Mouse (Mus musculus): ENCODE measurements at regions not wholly inside any gene's neighbourhood (a gene's known extent, or its start where the extent isn't known, plus 50 kb on each side); places are given as distances from the start of the nearest gene placed in this dataset.
A peak's percentile ranks its signal among the peaks of the same experiment; 100 is the strongest.

DNA sequence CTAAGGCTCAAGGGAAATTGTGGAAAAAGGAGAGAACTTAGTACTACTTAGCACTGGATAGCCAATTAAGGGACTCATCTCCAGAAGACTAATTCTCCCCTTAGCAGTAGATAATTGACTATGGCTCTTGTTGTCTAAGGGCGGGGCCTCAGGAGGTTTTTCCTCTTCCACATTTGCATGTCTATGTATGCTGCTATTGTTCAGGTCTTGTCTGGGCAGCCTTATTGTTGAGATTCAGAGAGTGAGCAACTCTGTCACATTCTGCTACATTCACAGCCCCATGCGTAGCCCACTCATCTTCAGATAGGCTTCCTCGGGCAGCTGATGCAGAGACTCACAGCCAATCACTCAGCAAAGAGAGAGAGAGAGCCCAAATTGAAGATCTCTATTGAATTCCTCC, 339.9 kb downstream of the Gpam start:
- no peak for DNase-seq (ENCODE audit: low read depth, low spot score)

DNA sequence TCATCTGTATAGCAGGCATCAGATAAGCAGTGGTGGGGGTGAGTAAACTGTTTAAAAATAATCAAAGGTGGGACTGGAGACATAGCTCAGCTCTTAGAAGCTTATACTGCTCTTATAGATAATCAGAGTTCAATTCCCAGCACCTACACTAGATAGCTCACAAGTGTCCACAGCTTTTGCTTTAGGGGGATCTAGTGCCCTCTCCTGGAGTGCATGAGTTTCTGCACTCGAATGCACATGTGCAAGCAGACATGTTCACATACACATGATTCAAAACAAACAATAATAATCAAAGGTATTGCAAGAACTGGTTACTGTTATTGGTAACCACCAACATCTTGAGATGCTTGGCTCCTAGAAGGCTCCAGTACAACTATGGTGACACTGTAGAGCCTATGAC, 343.3 kb downstream of the Gpam start:
- DNase-seq (ENCODE audit: low read depth, low spot score): no peak

DNA sequence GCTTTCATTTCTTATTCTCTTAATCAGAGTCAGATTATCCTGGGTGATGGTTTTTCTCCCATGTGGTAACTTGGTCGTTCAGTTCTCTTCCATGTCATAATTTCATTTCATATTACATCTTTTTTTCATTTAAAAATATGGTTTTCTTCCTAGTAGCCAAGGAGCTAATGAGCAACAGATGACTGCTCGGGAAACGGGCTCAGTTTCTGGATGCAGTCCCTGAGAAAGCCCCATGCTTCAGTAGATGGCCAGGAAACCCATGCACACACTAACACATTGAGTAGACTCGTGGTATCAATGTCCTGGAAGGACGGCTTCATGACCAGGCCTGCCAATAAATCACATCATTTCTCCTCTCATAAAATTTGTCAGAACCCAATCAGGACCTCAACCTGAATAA, 369.3 kb downstream of the Gpam start:
- peak; percentile 16 for DNase-seq (ENCODE audit: low read depth, low spot score)

DNA sequence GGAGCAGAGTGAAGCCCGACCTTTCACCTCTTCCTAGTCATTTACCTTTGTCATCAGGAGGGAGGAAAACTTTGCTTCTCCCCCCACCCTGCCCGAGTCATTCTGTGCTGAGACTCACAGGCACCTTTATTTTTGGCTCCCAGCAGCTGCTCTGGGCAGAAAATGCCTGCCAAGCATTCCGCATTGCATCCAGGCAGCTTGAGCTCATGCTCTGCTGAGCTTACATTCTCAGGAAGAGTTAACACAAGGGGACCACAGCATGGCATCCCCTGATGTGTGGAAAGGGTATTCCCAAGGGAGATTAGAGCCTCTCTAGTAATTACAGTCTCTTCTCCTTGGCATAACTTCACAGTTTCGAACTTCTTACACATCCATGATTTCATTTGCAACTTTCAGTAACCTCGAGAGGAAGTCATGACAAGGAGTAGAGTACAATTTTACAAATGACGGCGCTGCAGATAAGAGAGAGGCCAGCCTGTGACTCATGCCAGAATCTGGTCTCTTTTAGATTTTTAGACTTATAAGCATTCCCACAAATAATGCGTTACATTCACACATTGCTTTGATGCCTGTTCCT, 370.3 kb downstream of the Gpam start:
- no peak for DNase-seq (ENCODE audit: low read depth, low spot score)

DNA sequence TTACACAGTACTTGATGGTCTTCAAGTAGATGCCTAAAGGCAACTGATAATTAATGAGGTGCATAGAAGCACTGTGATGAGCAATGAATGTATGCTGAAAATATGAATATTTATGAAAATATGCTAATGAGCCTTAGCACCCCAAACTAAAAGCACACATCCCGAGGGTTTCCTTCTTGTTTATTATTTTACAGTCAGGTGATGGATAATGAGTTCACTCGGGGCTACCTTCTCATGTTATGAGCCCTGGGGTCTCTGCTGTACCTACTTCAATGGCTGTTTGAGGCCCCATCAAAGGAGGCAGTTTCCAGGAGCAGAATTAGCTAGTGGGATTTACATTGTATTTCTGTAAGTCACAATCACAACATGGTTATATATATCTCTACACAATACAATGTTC, 371.6 kb downstream of the Gpam start:
- DNase-seq (ENCODE audit: low read depth, low spot score): no peak

DNA sequence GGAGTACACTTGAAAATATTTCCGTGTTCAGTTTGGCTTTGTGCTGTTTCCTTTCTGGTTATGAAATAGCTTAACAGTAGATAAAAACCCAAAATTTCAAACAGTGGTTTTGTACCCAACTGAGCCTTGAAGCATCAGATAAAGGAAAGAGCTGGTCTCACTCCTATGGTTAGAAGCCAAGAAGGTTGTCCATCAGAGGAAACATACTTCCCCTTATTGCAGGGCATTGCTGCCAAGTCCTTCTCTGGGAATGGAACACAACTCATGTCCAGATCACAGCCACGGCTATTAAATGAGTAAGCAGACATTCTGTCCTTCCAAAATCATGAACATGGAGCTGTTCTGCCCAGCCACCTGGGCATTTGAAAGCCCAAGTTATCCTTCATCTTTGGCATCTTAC, 393.1 kb downstream of the Gpam start:
- DNase-seq (ENCODE audit: low read depth, low spot score): no peak

DNA sequence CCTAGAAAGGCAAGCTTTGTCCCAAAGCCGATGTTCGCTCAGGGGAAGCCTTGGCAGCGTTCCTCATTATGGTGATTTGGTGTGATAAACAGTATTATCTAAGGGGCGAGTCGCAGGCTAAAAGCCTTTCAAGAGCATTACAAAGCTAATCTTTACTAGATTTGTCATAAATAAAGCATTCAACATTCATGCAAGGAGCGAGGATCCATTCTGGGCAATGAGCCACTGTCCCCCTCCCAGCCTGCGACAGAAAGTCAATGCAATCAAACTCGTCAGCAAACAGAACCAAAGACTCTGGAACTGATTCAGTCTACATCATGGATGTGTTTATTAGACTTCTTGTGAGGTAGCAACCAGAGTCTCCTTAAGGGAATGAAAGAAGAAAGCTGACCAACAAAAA, 395.3 kb downstream of the Gpam start:
- no peak for DNase-seq (ENCODE audit: low read depth, low spot score)

DNA sequence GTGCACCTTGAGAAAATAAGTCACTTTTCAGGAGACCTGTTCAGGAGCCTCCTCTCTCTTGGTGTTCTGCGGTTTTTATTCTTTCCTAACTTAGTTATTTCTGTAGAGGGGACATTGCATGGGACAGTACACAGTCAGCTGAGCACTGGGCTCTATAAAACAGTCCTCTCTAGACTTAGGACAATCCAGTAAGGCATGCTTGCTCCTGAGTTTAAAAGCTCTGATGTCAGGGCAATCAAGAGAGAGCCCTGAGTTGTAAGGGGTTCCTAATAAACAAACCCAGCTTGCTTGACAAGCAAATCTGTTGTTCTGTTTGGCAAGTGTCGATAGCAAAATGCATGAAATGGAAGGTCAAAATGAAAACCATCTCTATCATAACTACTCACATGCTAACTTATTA, 395.7 kb downstream of the Gpam start:
- no peak for DNase-seq (ENCODE audit: low read depth, low spot score)

DNA sequence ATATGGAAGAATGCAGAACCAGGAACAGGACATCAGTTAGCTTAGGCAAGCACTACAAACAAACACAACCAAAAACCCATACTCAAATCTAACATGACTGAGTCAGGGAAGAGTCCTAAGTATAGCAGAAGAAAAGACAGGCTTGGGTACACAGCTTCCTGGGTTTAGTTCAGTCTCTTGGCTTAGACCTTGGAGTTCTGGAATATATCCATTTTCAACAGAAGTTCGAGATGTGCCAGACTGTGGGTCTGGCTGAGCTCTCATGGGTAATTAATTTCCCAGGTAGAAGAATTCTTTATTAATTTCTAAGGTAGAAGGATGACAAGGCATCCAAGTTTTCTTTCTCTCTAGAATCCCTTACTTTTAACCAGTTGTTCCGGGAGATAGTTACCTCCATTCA, 396.2 kb downstream of the Gpam start:
- DNase-seq (ENCODE audit: low read depth, low spot score): no peak

DNA sequence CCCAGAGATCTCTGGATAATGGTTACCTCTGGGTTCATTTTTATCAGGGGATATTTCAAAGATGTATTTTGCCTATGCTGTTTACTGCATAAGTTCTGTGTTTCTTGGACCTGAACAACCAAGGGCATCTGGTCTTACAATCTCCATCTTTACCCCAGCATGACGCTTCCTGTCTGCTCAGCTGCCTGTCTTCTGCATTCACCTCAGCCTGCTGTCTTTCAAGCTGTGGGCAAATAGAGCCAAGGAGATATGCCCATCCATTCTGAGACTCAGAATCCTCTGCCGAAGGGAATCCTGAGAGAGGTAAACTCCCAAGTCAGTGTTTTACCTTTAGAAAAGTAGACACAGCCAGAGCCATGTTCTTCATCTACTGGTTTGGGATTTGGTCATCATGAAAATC, 396.7 kb downstream of the Gpam start:
- no peak for DNase-seq (ENCODE audit: low read depth, low spot score)

DNA sequence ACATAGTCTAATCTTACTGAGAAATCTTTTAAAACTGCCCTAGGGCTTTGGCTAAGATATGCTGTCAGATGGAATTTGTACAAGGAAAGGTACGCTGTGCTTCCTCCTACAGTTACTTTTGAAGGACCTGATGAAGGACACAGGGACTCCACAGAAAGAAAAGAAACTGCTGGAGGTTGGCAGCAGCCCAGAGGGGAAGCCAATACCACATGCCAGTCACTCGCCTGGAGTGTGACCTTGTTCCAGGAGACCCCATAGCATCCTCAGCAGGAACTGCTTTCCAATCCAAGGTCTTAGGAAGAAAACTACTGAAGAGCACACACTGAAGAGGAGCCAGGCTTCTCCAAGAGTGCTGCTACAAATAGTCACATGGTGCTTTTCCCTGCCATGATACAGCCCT, 404.9 kb downstream of the Gpam start:
- no peak for DNase-seq (ENCODE audit: low read depth, low spot score)

DNA sequence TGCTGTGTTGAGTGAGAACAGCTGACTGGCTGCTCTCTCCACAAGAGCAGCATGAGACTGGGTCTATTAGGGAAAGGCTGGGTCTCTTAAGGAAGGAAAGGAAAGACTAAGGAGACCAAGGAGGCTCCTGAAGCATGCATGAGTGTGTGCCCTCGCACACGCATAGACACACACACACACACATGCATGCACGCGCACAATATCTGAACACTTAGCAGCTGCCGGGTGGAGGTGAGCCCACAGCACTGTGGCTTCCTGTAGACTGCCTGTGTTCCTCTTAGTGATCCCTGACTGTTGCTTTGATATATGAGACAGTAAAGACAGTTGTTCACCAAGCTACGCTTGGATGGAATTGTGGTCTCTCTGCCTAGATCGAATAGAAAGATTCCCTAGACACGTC, 429.6 kb downstream of the Gpam start:
- DNase-seq (ENCODE audit: low read depth, low spot score): no peak

DNA sequence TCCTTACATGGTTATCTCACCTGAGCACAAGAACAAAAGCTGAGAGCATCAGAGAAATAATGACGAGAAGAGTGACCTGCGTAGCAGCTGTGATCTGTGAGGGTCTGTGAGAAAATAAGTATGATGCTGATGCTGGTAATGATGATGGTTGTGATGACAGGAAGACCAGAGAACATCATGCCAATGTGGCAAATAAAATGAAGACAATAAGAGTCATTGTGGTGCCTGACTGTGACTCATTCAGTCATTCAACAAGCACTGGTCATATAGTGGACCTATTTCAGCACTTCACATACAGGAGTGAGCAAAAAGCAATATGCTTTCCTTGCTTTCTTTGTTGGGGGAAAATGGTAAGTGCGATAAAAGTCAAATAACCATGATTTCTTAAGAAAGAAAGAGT, 433.3 kb downstream of the Gpam start:
- no peak for DNase-seq (ENCODE audit: low read depth, low spot score)

DNA sequence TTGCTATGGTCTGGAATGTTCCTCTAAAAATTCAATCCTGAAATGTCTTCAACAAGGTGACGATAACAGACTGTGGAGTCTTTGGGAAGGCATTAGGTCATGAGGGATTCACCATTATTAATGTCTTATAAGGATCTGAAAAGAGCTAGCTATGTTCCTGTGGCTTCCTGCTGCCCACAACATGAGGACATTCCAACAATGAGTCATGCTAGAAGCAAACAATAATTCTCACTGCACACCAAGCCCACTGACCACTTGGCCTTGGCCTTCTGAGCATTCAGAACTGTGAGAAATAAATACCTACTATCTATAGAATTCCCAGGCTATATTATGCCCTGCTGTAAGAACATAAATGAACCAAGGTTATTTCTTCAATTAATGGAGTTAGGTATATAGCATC, 433.9 kb downstream of the Gpam start:
- DNase-seq (ENCODE audit: low read depth, low spot score): no peak

DNA sequence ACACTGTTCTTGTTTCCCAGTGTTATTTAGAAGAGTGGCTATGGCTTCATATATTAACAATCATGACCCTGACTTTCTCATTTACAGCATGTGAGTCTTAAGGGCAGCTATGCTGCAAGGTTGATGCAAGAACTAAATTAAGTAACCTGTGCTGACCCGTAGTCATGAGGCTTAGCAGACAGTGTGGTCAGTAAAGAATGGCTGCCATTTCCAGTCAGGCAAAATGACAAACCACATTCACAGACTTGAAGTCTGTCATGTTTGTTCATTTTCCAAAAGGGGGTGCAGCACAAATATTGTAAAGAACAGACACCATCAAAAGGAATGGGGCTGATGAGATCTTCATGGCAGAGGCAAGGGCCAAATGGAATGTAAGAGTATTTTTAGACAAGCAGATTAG, 435.2 kb downstream of the Gpam start:
- DNase-seq (ENCODE audit: low read depth, low spot score): no peak

DNA sequence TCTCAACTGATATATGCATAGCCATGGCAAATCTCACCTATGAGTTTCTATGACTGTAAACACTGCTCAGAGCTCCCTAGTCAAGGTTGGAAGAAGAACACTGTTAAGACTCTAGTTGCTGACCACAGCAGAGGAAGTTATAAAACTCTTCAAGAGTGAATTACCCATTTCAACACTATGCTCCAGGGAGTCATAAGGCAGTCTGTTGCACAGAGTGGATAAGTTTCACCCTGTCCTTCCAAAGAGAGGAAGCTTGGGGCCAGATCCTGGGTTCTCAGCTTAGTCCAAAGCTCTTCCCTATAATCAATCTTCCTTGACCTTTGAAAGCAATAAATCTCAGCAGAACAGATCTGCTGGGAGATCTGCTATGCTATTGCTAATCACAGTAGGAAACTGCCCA, 438.4 kb downstream of the Gpam start:
- DNase-seq (ENCODE audit: low read depth, low spot score): peak; percentile 2

DNA sequence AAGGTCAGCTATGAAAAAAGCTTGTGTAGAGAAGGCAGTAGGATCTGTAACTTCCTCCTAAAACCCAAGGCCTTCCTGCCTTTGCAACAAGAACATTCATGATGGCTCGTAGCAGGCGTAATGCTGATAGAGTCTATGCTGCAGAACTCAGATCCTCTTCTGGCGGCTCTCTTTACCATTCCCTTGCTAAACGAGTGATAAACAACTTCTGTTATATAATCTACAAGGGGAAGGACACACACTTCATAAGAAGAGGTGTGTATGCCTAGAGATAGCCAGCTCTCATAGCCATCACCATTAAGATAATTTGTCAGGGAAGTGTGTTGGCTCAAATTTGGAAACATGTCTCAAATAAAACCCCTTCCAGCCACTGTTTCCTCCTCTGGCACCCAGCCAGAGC, 441.9 kb downstream of the Gpam start:
- DNase-seq (ENCODE audit: low read depth, low spot score): no peak
